Mouse (Mus musculus): Measurements from ENCODE around the gene Magix.

DNA sequence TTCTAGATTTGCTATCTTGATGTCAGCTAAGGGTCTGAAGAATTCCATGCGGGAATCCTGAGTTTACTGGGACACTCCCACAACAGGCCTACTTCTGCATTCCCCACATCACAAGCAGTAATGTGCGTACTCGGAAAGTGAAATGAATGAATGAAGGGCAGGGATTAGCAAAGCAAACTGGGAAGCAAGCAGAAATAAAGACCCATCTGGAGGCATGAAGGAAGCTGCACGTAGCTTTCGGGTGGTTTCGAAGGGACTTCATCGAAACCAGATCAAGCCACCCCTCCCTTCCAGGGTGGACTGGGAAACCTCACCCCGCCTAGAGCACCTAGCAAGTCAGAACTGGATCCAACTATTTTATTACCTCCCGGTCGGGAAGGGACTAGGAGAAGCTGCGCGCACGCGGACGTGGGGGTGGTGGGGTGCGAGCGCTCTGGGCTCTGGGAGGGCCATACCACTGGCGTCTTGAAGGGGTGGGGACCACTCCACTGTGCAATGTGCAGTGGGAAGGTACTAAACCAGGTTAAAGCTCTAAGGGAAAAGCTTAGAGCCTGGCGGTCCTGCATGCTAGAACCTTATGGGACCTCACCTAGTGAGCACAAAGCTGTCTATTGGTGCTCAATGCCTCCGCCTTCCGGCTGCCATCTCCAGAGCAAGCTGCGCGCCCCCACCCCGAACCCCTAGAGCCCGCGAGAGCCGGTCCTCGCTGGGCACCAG, 6.6 kb downstream of the Magix start:
- TF ChIP-seq GATA1 (IDR thresholded peaks at IDR 0.05; ENCODE audit: borderline replicate concordance, low read length) (no peak), FLI1 (IDR thresholded peaks at IDR 0.05; ENCODE audit: low read length) (no peak)

Measured in megakaryocyte, embryonic 14.5 days (primary cell).